Mouse (Mus musculus): Measurements from ENCODE around the gene Cdk18. TPM values are rescaled to one million over a fixed set of nuclear protein-coding genes. Genes with fewer than 3 reads are reported as not detected.
A peak's percentile ranks its signal among the peaks of the same experiment; 100 is the strongest.

Gene Cdk18
- total RNA-seq, 1 experiment = 9.6 TPM

DNA sequence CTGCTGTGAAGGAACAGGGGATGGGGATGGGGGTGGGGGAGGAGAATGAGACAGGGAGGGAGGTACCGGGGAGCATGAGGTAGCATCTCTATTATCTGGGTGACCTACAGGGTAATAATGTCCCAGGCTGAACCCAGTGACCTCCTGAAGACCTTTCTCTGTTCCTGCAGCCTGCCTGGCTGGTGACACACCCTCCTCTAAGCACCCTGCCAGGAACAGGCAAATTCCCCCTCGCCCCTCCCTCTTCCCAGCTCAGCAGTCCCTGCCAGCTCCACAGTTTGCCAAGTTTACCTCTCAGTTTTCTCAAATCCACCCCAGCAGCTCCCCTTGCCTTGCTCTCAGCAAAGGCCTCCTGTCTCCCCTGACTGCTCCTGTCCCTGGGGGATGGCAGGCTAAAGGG lies 19.3 kb upstream of the Cdk18 start:
- in situ Hi-C loops (cut with MboI; ENCODE audit: low sequenced_read_pairs in 2 of 2, unreplicated experiment in 2 of 2) = loop anchor here in 1 of 2 experiments (5.0 kb wide), 1 partner anchor 36 kb away; no protein-coding TSS in a partner anchor

DNA sequence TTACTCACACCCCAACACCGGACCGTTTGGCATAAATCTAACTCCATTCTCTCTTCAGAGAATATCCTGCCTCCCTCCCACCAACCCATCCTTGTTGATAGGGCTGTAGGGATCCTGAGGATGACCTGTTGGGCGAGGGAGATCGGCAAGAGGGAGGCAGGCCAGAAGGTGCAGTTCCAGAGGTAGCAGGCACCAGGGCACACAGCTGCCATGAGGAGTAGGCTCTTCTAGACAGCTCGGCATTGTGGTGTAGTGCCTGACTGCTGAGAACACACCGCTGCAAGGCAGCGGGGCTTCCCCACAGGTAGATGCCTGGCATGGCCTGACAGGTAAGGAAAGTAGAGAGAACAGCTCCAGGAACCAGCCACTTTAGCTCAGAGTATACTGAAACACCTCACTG lies 18.3 kb upstream of the Cdk18 start:
- DNase-seq (ENCODE audit: low read depth, low spot score) = no peak
- TF ChIP-seq ZC3H11A (IDR thresholded peaks at IDR 0.05; ENCODE audit: borderline replicate concordance, low read depth, low read length) (no peak), HCFC1 (IDR thresholded peaks at IDR 0.05; ENCODE audit: borderline replicate concordance, insufficient read depth, low read length) (no peak), MAFK (IDR thresholded peaks at IDR 0.05; ENCODE audit: insufficient read depth, low read depth, low read length) (no peak), CHD2 (IDR thresholded peaks at IDR 0.05; ENCODE audit: low read depth, low read length) (no peak), ZNF384 (IDR thresholded peaks at IDR 0.05; ENCODE audit: low read depth, low read length) (no peak)
- Histone ChIP-seq H3K9ac (ENCODE audit: insufficient read depth, low read depth, low read length, poor library complexity, severe bottlenecking) (peak overlapping the region; percentile 31; the same call in 1 of the 2 replicates), H3K27ac (ENCODE audit: insufficient read depth, low read depth, low read length, poor library complexity, severe bottlenecking) (no peak overlapping the region), H3K36me3 (ENCODE audit: control insufficient read depth, insufficient read depth, low read length, poor library complexity, severe bottlenecking) (no peaks in the 10 kb centered on the region), H3K4me1 (ENCODE audit: control insufficient read depth in 2 of 2, insufficient read depth in 2 of 2, low read length in 2 of 2, poor library complexity in 1 of 2) (peaks cover 14 to 25% of the 10 kb centered on the region in 2 experiments), H3K9me3 (ENCODE audit: control insufficient read depth, insufficient read depth, low read depth, low read length) (no peaks in the 10 kb centered on the region), H3K4me3 (ENCODE audit: insufficient read depth in 1 of 2, low read depth in 1 of 2, low read length in 2 of 2, poor library complexity in 1 of 2, severe bottlenecking in 1 of 2) (peak overlapping the region; percentile 18 to 56; a peak in 3 of 4 replicates)
- in situ Hi-C loops (cut with MboI; ENCODE audit: low sequenced_read_pairs in 2 of 2, unreplicated experiment in 2 of 2) = loop anchor here in 1 of 2 experiments (5.0 kb wide), 1 partner anchor 36 kb away; no protein-coding TSS in a partner anchor

More for the DNA sequence above, 19.3 kb upstream of the Cdk18 start:
- TF ChIP-seq ZNF384 (IDR thresholded peaks at IDR 0.05; ENCODE audit: low read depth, low read length) (no peak), HCFC1 (IDR thresholded peaks at IDR 0.05; ENCODE audit: borderline replicate concordance, insufficient read depth, low read length) (no peak), CHD2 (IDR thresholded peaks at IDR 0.05; ENCODE audit: low read depth, low read length) (no peak), ZC3H11A (IDR thresholded peaks at IDR 0.05; ENCODE audit: borderline replicate concordance, low read depth, low read length) (no peak), MAFK (IDR thresholded peaks at IDR 0.05; ENCODE audit: insufficient read depth, low read depth, low read length) (no peak)
- DNase-seq (ENCODE audit: low read depth, low spot score) = no peak
- H3K4me1 ChIP-seq (ENCODE audit: control insufficient read depth in 2 of 2, insufficient read depth in 2 of 2, low read length in 2 of 2, poor library complexity in 1 of 2) = peaks cover 11 to 24% of the 10 kb centered on the region in 2 experiments; a peak in 3 of 4 replicates
- no peaks in the 10 kb centered on the region for H3K9me3 ChIP-seq (ENCODE audit: control insufficient read depth, insufficient read depth, low read depth, low read length)
- H3K36me3 ChIP-seq (ENCODE audit: control insufficient read depth, insufficient read depth, low read length, poor library complexity, severe bottlenecking) = no peaks in the 10 kb centered on the region
- H3K27ac ChIP-seq (ENCODE audit: insufficient read depth, low read depth, low read length, poor library complexity, severe bottlenecking) = no peak overlapping the region; the same call in 1 of the 2 replicates
- no peak overlapping the region for H3K9ac ChIP-seq (ENCODE audit: insufficient read depth, low read depth, low read length, poor library complexity, severe bottlenecking)
- H3K4me3 ChIP-seq (ENCODE audit: insufficient read depth in 1 of 2, low read depth in 1 of 2, low read length in 2 of 2, poor library complexity in 1 of 2, severe bottlenecking in 1 of 2) = no peak overlapping the region

DNA sequence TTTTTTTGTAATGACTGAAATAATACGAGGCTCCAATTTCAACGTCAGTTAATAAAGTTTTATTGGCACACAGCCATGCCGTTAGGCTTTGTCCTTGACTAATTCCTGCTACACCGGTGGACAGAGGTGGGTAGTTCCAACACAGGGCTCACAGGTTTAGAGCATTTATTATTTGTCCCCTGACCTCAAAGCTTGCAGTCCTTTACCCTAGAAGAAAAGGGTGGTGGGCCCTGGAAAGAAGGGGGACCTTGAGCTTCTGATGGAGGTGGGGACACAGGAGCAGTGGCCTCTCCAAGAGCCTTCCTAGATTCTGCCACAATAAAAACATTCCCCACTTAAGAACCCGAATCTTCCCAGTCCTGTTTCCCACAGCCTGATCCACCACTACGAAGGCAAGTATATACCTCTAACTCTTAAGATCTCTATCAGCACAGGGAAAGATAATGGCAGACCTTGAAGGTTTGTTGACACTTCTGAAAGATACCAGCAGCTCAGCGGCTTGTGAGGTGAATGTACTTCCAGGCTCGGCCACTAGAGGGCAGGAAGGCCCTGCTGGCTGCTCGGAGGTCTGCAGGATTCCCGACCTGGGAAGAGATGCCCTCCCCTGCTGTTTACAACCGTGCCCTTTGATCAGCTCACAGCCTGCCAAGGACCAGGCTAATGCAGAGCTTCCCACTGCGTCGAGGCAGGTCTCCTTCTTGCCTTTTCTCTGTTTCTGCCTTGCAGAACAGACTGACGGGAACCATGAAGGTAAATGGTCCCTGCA lies 17.7 kb upstream of the Cdk18 start:
- H3K4me3 ChIP-seq (ENCODE audit: insufficient read depth in 1 of 2, low read depth in 1 of 2, low read length in 2 of 2, poor library complexity in 1 of 2, severe bottlenecking in 1 of 2) = peak overlapping the region in 1 of 2 experiments; percentile 56; a peak in 2 of 4 replicates
- TF ChIP-seq ZC3H11A (IDR thresholded peaks at IDR 0.05; ENCODE audit: borderline replicate concordance, low read depth, low read length) (peak; percentile 79), ZNF384 (IDR thresholded peaks at IDR 0.05; ENCODE audit: low read depth, low read length) (peak; percentile 56; the same call in 1 of the 2 replicates), HCFC1 (IDR thresholded peaks at IDR 0.05; ENCODE audit: borderline replicate concordance, insufficient read depth, low read length) (0 out of 2 replicates have a peak, but pooled peaks have one; percentile 47), CHD2 (IDR thresholded peaks at IDR 0.05; ENCODE audit: low read depth, low read length) (no peak), MAFK (IDR thresholded peaks at IDR 0.05; ENCODE audit: insufficient read depth, low read depth, low read length) (no peak)
- no peak overlapping the region; the same call in 1 of the 2 replicates for H3K9ac ChIP-seq (ENCODE audit: insufficient read depth, low read depth, low read length, poor library complexity, severe bottlenecking)
- no peaks in the 10 kb centered on the region for H3K36me3 ChIP-seq (ENCODE audit: control insufficient read depth, insufficient read depth, low read length, poor library complexity, severe bottlenecking)
- H3K27ac ChIP-seq (ENCODE audit: insufficient read depth, low read depth, low read length, poor library complexity, severe bottlenecking) = no peak overlapping the region
- no peaks in the 10 kb centered on the region for H3K9me3 ChIP-seq (ENCODE audit: control insufficient read depth, insufficient read depth, low read depth, low read length)
- DNase-seq (ENCODE audit: low read depth, low spot score) = peak; percentile 87
- H3K4me1 ChIP-seq (ENCODE audit: control insufficient read depth in 2 of 2, insufficient read depth in 2 of 2, low read length in 2 of 2, poor library complexity in 1 of 2) = peaks cover 15 to 27% of the 10 kb centered on the region in 2 experiments
- in situ Hi-C loops (cut with MboI; ENCODE audit: low sequenced_read_pairs in 2 of 2, unreplicated experiment in 2 of 2) = loop anchor here in 1 of 2 experiments (5.0 kb wide), 1 partner anchor 35 kb away; no protein-coding TSS in a partner anchor

DNA sequence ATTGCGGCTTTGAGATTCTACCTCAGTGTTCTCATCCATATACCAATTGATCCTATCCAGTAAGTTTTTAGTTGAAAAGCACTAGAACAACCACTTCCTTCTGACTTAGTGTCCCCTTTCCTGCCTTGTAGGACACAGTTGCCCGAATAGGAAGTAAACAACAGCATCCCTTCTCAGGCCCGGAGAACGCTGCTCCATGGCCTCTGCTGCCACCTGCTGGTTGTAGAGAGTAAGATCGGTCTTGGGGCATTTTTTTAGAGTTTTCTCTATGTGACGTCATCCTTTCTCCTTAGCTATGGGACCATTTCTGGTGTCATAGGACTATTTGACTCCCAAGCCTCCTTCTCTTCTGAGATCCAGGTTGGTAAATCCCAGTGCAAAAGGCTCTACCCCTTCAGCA lies 16.3 kb upstream of the Cdk18 start:
- TF ChIP-seq ZNF384 (IDR thresholded peaks at IDR 0.05; ENCODE audit: low read depth, low read length) (peak; percentile 94), MAFK (IDR thresholded peaks at IDR 0.05; ENCODE audit: insufficient read depth, low read depth, low read length) (no peak), ZC3H11A (IDR thresholded peaks at IDR 0.05; ENCODE audit: borderline replicate concordance, low read depth, low read length) (peak; percentile 81), CHD2 (IDR thresholded peaks at IDR 0.05; ENCODE audit: low read depth, low read length) (no peak), HCFC1 (IDR thresholded peaks at IDR 0.05; ENCODE audit: borderline replicate concordance, insufficient read depth, low read length) (no peak)
- Histone ChIP-seq H3K36me3 (ENCODE audit: control insufficient read depth, insufficient read depth, low read length, poor library complexity, severe bottlenecking) (no peaks in the 10 kb centered on the region), H3K4me1 (ENCODE audit: control insufficient read depth in 2 of 2, insufficient read depth in 2 of 2, low read length in 2 of 2, poor library complexity in 1 of 2) (peaks cover 15 to 32% of the 10 kb centered on the region in 2 experiments), H3K4me3 (ENCODE audit: insufficient read depth in 1 of 2, low read depth in 1 of 2, low read length in 2 of 2, poor library complexity in 1 of 2, severe bottlenecking in 1 of 2) (no peak overlapping the region), H3K27ac (ENCODE audit: insufficient read depth, low read depth, low read length, poor library complexity, severe bottlenecking) (no peak overlapping the region), H3K9ac (ENCODE audit: insufficient read depth, low read depth, low read length, poor library complexity, severe bottlenecking) (no peak overlapping the region), H3K9me3 (ENCODE audit: control insufficient read depth, insufficient read depth, low read depth, low read length) (no peaks in the 10 kb centered on the region)
- DNase-seq (ENCODE audit: low read depth, low spot score) = peak; percentile 93
- in situ Hi-C loops (cut with MboI; ENCODE audit: low sequenced_read_pairs in 2 of 2, unreplicated experiment in 2 of 2) = loop anchor here in 1 of 2 experiments (5.0 kb wide), 1 partner anchor 33 kb away; no protein-coding TSS in a partner anchor
